Mouse (Mus musculus) hindlimb bud, embryonic 11.5 days (tissue): ENCODE results near the gene Zdhhc3.

Source experiments
- DNase-seq: peaks from one replicate; pipeline ENCODE4 v3.0.0-alpha.2; 2012; ENCODE audit warnings: low read depth, low spot score; ENCODE audit errors: extremely low spot score

Zdhhc3 gene

GRCm38 (mm10) chr9:123020995-123021631 is 91.9 kb downstream of the Zdhhc3 start, which contains the start of gene Tmem42:
Gene Tmem42 (plus strand): TSS chr9:123021326.
- peak; percentile 37 for DNase-seq
